ENCODE assay signal across 8 mouse cellular contexts in the genomic region with DNA sequence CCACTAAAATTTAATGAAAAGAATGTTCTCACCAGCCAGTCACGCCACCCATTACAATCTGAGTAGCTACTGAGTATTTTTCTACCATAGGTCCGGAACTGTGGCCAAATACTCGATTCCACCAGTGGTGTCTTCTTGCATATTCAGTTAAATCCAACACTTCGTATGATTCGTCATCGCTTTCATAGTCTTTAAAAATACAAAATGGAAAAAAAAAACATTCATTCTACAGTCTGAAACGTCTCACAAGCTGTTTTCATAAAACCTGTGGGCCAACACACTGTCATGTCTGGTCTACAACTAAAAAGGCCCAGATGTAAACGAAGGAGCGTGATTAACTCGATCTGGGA. TPM values are rescaled to one million over a fixed set of nuclear protein-coding genes. Genes with fewer than 3 reads are reported as not detected.
DNase-seq lines count a peak whose midpoint lies in the region; ATAC-seq and TF ChIP-seq lines count a peak whose summit lies in the region.

No protein-coding gene starts in this region.

- H3K36me3 ChIP-seq in heart, adult 2 months (ENCODE audit: control insufficient read depth, insufficient read depth, low read length) = peaks cover 16% of the 10 kb centered on the region
- H3K36me3 ChIP-seq in E14TG2a.4 (ENCODE audit: insufficient read depth, low read length) = no peaks in the 10 kb centered on the region
- no peaks in the 10 kb centered on the region for H3K36me3 ChIP-seq in forebrain, embryonic 15.5 days
- H3K36me3 ChIP-seq in liver, embryonic 16.5 days (ENCODE audit: control insufficient read depth, insufficient read depth) = no peaks in the 10 kb centered on the region

- no peaks in the 10 kb centered on the region for H3K79me2 ChIP-seq in heart, adult 2 months (replicated peaks; ENCODE audit: control insufficient read depth, insufficient read depth, low read length)

- H3K27ac ChIP-seq in heart, adult 2 months = peak overlapping the region; percentile 96
- peak overlapping the region; percentile 90 for H3K27ac ChIP-seq in forebrain, embryonic 15.5 days (replicated peaks)
- H3K27ac ChIP-seq in liver, embryonic 16.5 days (ENCODE audit: low read length) = peak overlapping the region; percentile 64

- H3K27me3 ChIP-seq in heart, adult 2 months (ENCODE audit: control insufficient read depth, insufficient read depth, low read length) = no peaks in the 10 kb centered on the region
- no peaks in the 10 kb centered on the region for H3K27me3 ChIP-seq in E14TG2a.4 (ENCODE audit: insufficient read depth, low read length)
- H3K27me3 ChIP-seq in forebrain, embryonic 15.5 days = no peaks in the 10 kb centered on the region
- H3K27me3 ChIP-seq in liver, embryonic 16.5 days (ENCODE audit: control insufficient read depth, insufficient read depth, low read depth, low read length) = no peaks in the 10 kb centered on the region

- H3K4me1 ChIP-seq in heart, adult 2 months (ENCODE audit: control insufficient read depth, insufficient read depth, low read length) = peaks cover 2% of the 10 kb centered on the region
- no peaks in the 10 kb centered on the region for H3K4me1 ChIP-seq in E14TG2a.4 (replicated peaks; ENCODE audit: low read depth, low read length)
- H3K4me1 ChIP-seq in forebrain, embryonic 15.5 days = peaks cover 4% of the 10 kb centered on the region; the same call in 1 of the 2 replicates
- no peaks in the 10 kb centered on the region for H3K4me1 ChIP-seq in liver, embryonic 16.5 days (ENCODE audit: control insufficient read depth, low read depth, low read length)

- H3K9me3 ChIP-seq in E14TG2a.4 (ENCODE audit: low read length) = no peaks in the 10 kb centered on the region
- no peaks in the 10 kb centered on the region for H3K9me3 ChIP-seq in forebrain, embryonic 15.5 days
- H3K9me3 ChIP-seq in liver, embryonic 16.5 days (replicated peaks; ENCODE audit: control insufficient read depth, low read length) = no peaks in the 10 kb centered on the region

- TF ChIP-seq POLR2A in heart, adult 2 months (IDR thresholded peaks at IDR 0.05; ENCODE audit: insufficient read depth, low read depth, low read length) = no peak

- peak overlapping the region; percentile 88 for H3K9ac ChIP-seq in heart, adult 2 months (ENCODE audit: low read depth, low read length)
- peak overlapping the region; percentile 59 for H3K9ac ChIP-seq in forebrain, embryonic 15.5 days (replicated peaks)
- peak overlapping the region; percentile 65 for H3K9ac ChIP-seq in liver, embryonic 16.5 days (ENCODE audit: low read depth, low read length)

- H3K4me3 ChIP-seq in heart, adult 2 months = peak overlapping the region; percentile 69
- peak overlapping the region; percentile 81 for H3K4me3 ChIP-seq in E14TG2a.4 (replicated peaks; ENCODE audit: low read length)
- H3K4me3 ChIP-seq in forebrain, embryonic 15.5 days = peak overlapping the region; percentile 53
- H3K4me3 ChIP-seq in liver, embryonic 16.5 days (ENCODE audit: low read depth, low read length) = peak overlapping the region; percentile 63

- no peak for DNase-seq in heart, adult 2 months
- no peak for DNase-seq in heart, adult 8-10 months (ENCODE audit: low spot score)
- DNase-seq in urinary bladder, postnatal 14 days (ENCODE audit: low spot score) = no peak
- no peak for DNase-seq in cerebellum, adult 18-20 months
- DNase-seq in ovary, adult 18-20 months (ENCODE audit: low spot score) = no peak

- TF ChIP-seq EP300 in heart, adult 2 months (IDR thresholded peaks at IDR 0.05; ENCODE audit: insufficient read depth, low read depth, low read length) = no peak

- intact Hi-C loops in heart, adult 2 months (cut with DNase I) = loop anchor here (10.0 kb wide), 1 partner anchor 46 kb away; no protein-coding TSS in a partner anchor

- peak overlapping the region; percentile 43 for H3K4me2 ChIP-seq in forebrain, embryonic 15.5 days (replicated peaks)
- H3K4me2 ChIP-seq in liver, embryonic 16.5 days (ENCODE audit: low read depth, low read length) = peak overlapping the region; percentile 53

- WGBS in heart, adult 2 months = 32% methylated on average over 10 of the region's 10 CpGs
- 20% methylated on average over 10 of the region's 10 CpGs for WGBS in forebrain, embryonic 15.5 days
- WGBS in liver, embryonic 16.5 days (ENCODE audit: insufficient replicate concordance) = 37% methylated on average over 10 of the region's 10 CpGs

- no peak for TF ChIP-seq CTCF in heart, adult 2 months (IDR thresholded peaks at IDR 0.05)
- no peak for TF ChIP-seq CTCF in E14TG2a.4 (conservative IDR thresholded peaks at IDR 0.05; ENCODE audit: low read length)

- ATAC-seq in forebrain, embryonic 15.5 days (replicated peaks) = no peak
- no peak for ATAC-seq in liver, embryonic 16.5 days (ENCODE audit: low read depth)

RNA-seq across cellular contexts. Expression of a gene that starts 0.9 kb away (rescaled TPM):
- total RNA-seq in heart, adult 2 months (2021) = 10 to 100 TPM; 26.2 to 29.4 TPM
- polyA plus RNA-seq in heart, adult 2 months (2012; rRNA removed) = 12.7 and 22.5 TPM in 2 replicates
- 10 to 100 TPM; 26.1 to 39.5 (median 31.5) TPM for total RNA-seq in heart, adult 8-10 months (2022)
- 63.7 and 65.0 TPM in 2 replicates for polyA plus RNA-seq in forebrain, embryonic 15.5 days (2015; fragmentation: Nextera tagmentation; extraction: Ambion mirVana)
- 11.6 and 14.5 TPM in 2 replicates for polyA plus RNA-seq in liver, embryonic 16.5 days (2015; fragmentation: Nextera tagmentation; extraction: Ambion mirVana)
